Mouse (Mus musculus): ENCODE measurements around the gene Panx2.

Panx2 gene

GRCm38 (mm10) chr15:89059161-89059931 lies at the start of gene Panx2:
Gene Panx2 (plus strand): TSS chr15:89059734.
- no peak for DNase-seq (ENCODE audit: low read depth, low spot score)

DNA sequence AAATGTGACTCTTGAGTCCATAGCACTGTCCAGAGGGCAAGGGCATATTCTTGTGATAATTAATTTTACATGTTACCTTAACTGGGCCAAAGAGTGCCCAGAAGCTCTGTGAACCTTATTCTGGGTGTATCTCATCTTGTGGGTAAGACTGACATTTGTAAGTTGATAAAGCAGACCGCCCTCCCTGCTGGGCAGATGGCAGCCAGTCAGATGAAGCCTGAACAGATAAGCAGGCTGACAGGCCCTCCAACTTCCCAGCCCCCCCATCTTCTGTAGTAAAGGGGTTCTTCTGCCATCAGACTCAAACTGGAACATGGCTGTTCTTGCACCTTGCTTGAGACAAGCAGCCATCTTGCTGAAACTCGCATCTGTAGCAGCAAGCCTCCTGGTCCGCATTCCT lies 42.8 kb upstream of the Panx2 start:
- DNase-seq (ENCODE audit: low read depth, low spot score), result no peak

- no peak for DNase-seq (ENCODE audit: low read depth, low spot score)
Observed at GRCm38 (mm10) chr15:89020085-89020484, 39.4 kb upstream of the Panx2 start.

- DNase-seq (ENCODE audit: low read depth, low spot score), result no peak
Observed at GRCm38 (mm10) chr15:89020492-89020891, 39.0 kb upstream of the Panx2 start.

DNA sequence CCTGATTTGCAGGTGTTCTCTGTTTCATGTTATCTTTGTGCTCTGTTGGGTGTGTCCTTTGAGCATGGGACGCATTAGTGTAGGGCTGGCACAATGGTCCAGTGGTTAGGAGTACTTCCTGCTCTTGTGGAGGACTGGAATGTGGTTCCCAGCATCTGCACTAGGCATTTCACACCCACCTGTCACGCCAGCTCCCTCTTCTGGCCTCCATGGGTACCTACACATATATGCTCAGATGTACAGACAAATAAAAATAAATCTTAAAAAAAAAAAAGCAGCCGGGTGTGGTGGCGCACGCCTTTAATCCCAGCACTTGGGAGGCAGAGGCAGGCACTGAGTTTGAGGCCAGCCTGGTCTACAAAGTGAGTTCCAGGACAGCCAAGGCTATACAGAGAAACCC lies 15.2 kb upstream of the Panx2 start:
- no peak for DNase-seq (ENCODE audit: low read depth, low spot score)

DNA sequence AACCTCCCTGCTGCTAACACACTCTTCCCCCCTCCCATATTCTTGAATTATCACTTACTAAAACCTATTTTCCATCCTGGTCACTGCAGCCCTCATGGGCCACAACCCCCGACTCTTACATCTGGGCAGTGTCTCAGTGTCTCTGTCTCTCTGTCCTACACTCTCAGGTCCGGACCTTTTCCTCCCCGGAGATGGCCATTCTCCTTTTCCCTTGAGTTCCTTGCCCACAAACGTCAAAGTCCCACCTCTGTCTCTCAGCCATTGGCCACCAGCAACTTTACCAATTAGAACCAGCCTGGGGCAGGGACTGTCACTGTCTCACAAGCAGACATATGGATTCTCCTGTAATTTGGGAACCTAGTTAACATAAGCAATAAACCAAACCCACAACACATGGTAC lies 13.2 kb upstream of the Panx2 start:
- DNase-seq (ENCODE audit: low read depth, low spot score), result no peak

- no peak for DNase-seq (ENCODE audit: low read depth, low spot score)
Observed at GRCm38 (mm10) chr15:89054666-89055065, 4.9 kb upstream of the Panx2 start.

- no peak for DNase-seq (ENCODE audit: low read depth, low spot score)
Observed at GRCm38 (mm10) chr15:89058736-89059135, 798 bp upstream of the Panx2 start.

DNA sequence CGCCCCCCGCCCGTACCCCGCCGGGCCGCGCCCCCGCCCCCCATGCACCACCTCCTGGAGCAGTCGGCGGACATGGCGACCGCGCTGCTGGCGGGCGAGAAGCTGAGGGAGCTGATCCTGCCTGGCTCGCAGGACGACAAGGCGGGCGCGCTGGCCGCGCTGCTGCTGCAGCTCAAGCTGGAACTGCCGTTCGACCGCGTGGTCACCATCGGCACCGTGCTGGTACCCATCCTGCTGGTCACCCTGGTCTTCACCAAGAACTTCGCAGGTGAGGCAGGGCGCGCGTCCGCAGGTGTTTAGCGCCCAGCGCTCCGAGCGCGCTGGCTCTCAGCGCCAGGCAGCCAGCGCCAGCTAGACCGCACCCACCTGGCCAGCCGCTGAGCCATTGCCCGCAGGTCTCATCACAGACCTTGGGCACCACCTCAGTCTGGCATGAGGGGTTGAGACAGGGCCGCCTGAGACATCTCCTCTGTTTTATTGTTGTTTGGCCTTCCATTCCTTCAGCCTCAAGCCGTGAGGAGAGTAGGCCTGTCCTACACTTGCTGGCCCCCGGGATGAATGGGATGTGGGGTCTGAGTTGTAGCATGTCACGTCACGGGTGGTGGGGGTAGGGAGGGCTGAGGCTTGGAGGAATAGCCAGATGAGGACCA lies 623 bp downstream of the Panx2 start:
- DNase-seq (ENCODE audit: low read depth, low spot score), result no peak

DNA sequence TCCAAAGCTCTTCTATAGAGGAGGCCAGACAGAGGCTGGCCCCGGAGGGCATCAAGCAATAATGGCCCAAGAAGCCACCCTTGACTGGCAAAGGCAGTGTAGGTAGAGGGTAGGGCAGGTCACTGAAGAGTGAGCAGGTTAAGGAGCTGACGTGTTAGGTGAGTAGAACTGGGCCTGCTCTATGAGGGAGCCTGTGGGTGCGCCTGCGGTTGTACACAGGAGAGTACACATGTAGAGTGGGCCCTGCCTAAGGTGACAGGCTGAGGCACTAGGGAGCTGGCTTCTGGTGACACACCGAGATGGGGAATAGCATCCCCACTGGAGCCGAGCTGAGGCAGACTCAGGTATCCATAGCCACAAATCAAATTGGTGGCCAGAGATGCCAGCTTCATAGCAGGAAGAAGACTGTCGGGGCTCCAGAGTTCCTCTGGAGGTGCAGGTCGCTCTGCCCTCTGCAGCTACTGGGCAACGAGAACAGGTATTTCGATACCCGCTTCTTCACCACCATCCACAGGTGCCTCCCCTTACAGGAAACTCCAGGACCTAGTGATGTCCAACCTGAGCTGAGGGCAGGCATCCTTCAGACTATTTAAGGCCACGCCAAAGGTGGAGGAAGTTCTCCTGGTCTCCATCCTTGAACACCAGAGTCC lies 1.4 kb downstream of the Panx2 start:
- DNase-seq (ENCODE audit: low read depth, low spot score), result no peak

GRCm38 (mm10) chr15:89061761-89062517 lies 2.4 kb downstream of the Panx2 start:
- no peak for DNase-seq (ENCODE audit: low read depth, low spot score)

GRCm38 (mm10) chr15:89062518-89062910 lies 3.0 kb downstream of the Panx2 start:
- DNase-seq (ENCODE audit: low read depth, low spot score), result no peak

- no peak for DNase-seq (ENCODE audit: low read depth, low spot score)
Observed at GRCm38 (mm10) chr15:89063001-89063400, 3.5 kb downstream of the Panx2 start.

GRCm38 (mm10) chr15:89063536-89063935 lies 4.0 kb downstream of the Panx2 start:
- peak; percentile 85 for DNase-seq (ENCODE audit: low read depth, low spot score)

DNA sequence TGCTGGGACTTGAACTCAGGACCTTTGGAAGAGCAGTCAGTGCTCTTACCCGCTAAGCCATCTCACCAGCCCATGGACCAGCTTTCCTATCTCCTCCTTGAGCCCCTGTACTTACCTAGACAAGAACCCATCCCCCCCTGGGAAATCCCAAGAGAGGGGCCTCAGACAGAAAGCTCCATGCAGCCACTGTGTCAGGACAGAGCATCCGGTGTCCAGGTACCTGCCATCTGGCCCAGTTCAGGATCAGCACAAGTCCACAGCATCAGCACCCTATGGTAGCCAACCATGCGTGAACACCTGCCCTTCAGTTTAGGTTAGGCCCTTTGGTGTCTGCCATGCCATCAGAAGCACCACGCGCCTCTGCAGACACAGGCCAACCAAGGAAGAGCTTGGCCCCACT lies 5.4 kb downstream of the Panx2 start:
- no peak for DNase-seq (ENCODE audit: low read depth, low spot score)

DNA sequence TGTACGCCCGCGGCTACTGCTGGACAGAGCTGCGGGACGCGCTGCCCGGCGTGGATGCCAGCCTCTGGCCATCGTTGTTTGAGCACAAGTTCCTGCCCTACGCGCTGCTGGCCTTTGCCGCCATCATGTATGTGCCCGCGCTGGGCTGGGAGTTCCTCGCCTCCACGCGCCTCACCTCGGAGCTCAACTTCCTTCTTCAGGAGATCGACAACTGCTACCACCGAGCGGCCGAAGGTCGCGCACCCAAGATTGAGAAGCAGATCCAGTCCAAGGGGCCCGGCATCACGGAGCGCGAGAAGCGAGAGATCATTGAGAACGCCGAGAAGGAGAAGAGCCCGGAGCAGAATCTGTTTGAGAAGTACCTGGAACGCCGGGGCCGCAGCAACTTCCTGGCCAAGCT lies 8.1 kb downstream of the Panx2 start:
- no peak for DNase-seq (ENCODE audit: low read depth, low spot score)

DNA sequence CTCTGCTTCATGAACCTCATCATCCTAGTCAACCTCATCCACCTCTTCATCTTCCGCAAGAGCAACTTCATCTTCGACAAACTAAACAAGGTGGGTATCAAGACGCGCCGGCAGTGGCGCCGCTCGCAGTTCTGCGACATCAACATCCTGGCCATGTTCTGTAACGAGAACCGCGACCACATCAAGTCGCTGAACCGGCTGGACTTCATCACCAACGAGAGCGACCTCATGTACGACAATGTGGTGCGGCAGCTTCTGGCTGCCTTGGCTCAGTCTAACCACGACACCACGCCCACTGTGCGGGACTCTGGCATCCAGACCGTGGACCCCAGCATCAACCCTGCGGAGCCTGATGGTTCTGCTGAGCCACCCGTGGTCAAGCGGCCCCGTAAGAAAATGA lies 8.7 kb downstream of the Panx2 start:
- DNase-seq (ENCODE audit: low read depth, low spot score), result no peak

DNA sequence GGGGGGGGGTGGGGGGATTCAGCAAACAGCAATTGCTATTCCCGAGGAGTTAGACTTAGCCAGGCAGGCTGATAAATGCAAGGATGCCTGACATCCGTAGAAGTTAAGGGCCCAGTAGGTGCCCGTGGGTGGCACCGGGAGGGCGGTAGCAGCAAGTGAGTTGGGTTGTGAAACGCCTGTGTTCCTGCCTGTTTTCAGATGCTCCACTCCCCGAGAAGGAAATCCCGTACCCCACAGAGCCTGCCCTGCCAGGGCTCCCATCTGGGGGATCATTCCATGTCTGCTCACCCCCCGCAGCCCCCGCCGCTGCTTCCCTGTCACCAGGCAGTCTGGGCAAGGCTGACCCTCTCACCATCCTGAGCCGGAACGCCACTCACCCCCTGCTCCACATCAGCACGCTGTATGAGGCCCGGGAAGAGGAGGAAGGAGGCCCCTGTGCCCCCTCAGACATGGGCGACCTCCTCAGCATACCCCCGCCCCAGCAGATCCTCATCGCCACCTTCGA lies 9.9 kb downstream of the Panx2 start:
- no peak for DNase-seq (ENCODE audit: low read depth, low spot score)

- no peak for DNase-seq (ENCODE audit: low read depth, low spot score)
Observed at GRCm38 (mm10) chr15:89070606-89071005, 11.1 kb downstream of the Panx2 start.

- DNase-seq (ENCODE audit: low read depth, low spot score), result no peak
Observed at GRCm38 (mm10) chr15:89073993-89074603, 14.6 kb downstream of the Panx2 start.
